In the genomic region with DNA sequence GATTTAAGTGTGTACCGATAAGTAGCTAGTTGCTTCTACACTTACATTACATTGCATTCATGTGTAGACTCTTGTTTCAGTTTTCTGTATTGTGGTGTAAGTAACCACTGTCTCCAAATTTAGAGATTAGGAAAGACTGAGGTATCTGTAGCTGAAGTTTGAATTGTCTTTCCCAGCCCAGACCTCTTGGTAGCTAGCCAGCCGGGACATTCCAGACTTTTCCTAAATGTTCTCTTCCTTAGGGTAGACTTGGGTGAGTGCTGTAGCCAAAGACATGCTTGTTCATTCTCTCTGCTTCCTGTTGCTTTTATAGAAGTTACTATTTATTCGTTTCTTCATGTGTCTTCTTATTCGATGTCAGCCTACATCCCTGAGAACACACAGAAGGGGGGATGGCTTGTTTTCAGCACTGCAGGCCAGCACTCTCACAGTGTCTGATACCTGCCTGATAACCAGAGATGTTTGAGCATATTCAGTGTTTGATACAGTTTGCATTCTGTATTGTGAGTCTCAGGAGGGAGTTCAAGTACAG, we compare ENCODE assay signal across 21 mouse cellular contexts.
"Had no signal": no experiment of that assay in that cellular context is flagged by ENCODE, and none has a peak within 500 bp of the region (broad histone marks: within the 10 kb centered on the region; RNA-seq: fewer than 3 reads in every experiment).

No protein-coding gene starts in this region.

- H3K9me3 ChIP-seq: limb, embryonic 12.5 days; limb, embryonic 15.5 days; lung, embryonic 15.5 days; midbrain, embryonic 12.5 days; midbrain, embryonic 15.5 days; neural tube, embryonic 15.5 days had no signal

- ATAC-seq: liver, postnatal 0 days; midbrain, embryonic 15.5 days had no signal

- H3K9ac ChIP-seq: kidney, embryonic 15.5 days; limb, embryonic 12.5 days; limb, embryonic 15.5 days; liver, embryonic 14.5 days; liver, postnatal 0 days; lung, embryonic 15.5 days; midbrain, embryonic 12.5 days; midbrain, embryonic 15.5 days; neural tube, embryonic 12.5 days; neural tube, embryonic 15.5 days had no signal

- H3K4me1 ChIP-seq: kidney, embryonic 15.5 days; limb, embryonic 12.5 days; limb, embryonic 15.5 days; midbrain, embryonic 15.5 days; neural tube, embryonic 12.5 days; neural tube, embryonic 15.5 days had no signal

- DNase-seq: kidney, postnatal 10 days; kidney, postnatal 36 days; layer of hippocampus, postnatal 36 days; liver, postnatal 0 days; lung, postnatal 14 days; lung, postnatal 4 days; right cerebral cortex, adult 18-20 months; right cerebral cortex, postnatal 14 days; right cerebral cortex, postnatal 4 days; thymus, postnatal 25 days had no signal

- H3K4me2 ChIP-seq: kidney, embryonic 15.5 days; limb, embryonic 12.5 days; limb, embryonic 15.5 days; liver, embryonic 11.5 days; lung, embryonic 15.5 days; midbrain, embryonic 12.5 days; midbrain, embryonic 15.5 days; neural tube, embryonic 12.5 days; neural tube, embryonic 15.5 days had no signal

- H3K4me3 ChIP-seq: kidney, embryonic 15.5 days; left cerebral cortex, adult 2 months; limb, embryonic 12.5 days; limb, embryonic 15.5 days; lung, embryonic 15.5 days; midbrain, embryonic 12.5 days; midbrain, embryonic 15.5 days; neural tube, embryonic 12.5 days; neural tube, embryonic 15.5 days had no signal

- H3K27me3 ChIP-seq: kidney, embryonic 15.5 days; limb, embryonic 12.5 days; limb, embryonic 15.5 days; lung, embryonic 15.5 days; midbrain, embryonic 12.5 days; midbrain, embryonic 15.5 days; neural tube, embryonic 12.5 days; neural tube, embryonic 15.5 days had no signal

- H3K27ac ChIP-seq: kidney, embryonic 15.5 days; left cerebral cortex, adult 2 months; limb, embryonic 12.5 days; limb, embryonic 15.5 days; liver, embryonic 14.5 days; lung, embryonic 15.5 days; midbrain, embryonic 12.5 days; midbrain, embryonic 15.5 days; neural tube, embryonic 12.5 days; neural tube, embryonic 15.5 days had no signal

- H3K36me3 ChIP-seq: kidney, embryonic 15.5 days; limb, embryonic 12.5 days; limb, embryonic 15.5 days; lung, embryonic 15.5 days; midbrain, embryonic 12.5 days; midbrain, embryonic 15.5 days; neural tube, embryonic 12.5 days; neural tube, embryonic 15.5 days had no signal
